Mouse (Mus musculus) gastrocnemius, adult 2 months (tissue): ENCODE data around the gene Adgrl1. TPM values are rescaled to one million over a fixed set of nuclear protein-coding genes. Genes with fewer than 3 reads are reported as not detected.

Experiments used
- DNase-seq: peaks from one replicate; pipeline ENCODE4 v3.0.0; 2022
- H3K27ac ChIP-seq: fragments of 200-600 bp; 2 replicates; pipeline ENCODE4 v1.8.1; 2022; ENCODE audit warnings: mild to moderate bottlenecking
- H3K4me3 ChIP-seq: fragments of 200-600 bp; 2 replicates; pipeline ENCODE4 v1.8.1; 2022; ENCODE audit warnings: mild to moderate bottlenecking, moderate library complexity
- CTCF ChIP-seq: fragments of 200-600 bp; IDR thresholded peaks from 2 replicates; pipeline ENCODE4 v1.8.1; 2022; ENCODE audit warnings: antibody characterized with exemption, mild to moderate bottlenecking, moderate library complexity
- intact Hi-C: fragments of 180-260 bp; cut with DNase I; formaldehyde crosslinking; loops from one replicate; pipeline ENCODE4 v1.15.1; 2025
- total RNA-seq, 2 experiments: library from RNA; stranded (reverse); gene quantifications; 2 replicates each; pipeline ENCODE4 v1.2.3; 2021

Adgrl1 gene
- total RNA-seq, 2 experiments from 2014 or later = 14.7 to 22.5 TPM

GRCm38 (mm10) chr8:83938330-83938729 lies 38.4 kb downstream of the Adgrl1 start:
- no peak for DNase-seq
- H3K27ac ChIP-seq = no peak overlapping the region
- no peak for TF ChIP-seq CTCF
- intact Hi-C loops = no loop called here
- H3K4me3 ChIP-seq = no peak overlapping the region

- TF ChIP-seq CTCF = no peak
- intact Hi-C loops = no loop called here
- DNase-seq = no peak
Measured at GRCm38 (mm10) chr8:83941066-83941677, 41.3 kb downstream of the Adgrl1 start.

GRCm38 (mm10) chr8:83942446-83942845 lies 42.5 kb downstream of the Adgrl1 start:
- no peak for TF ChIP-seq CTCF
- Histone ChIP-seq H3K27ac (no peak overlapping the region), H3K4me3 (no peak overlapping the region)
- intact Hi-C loops = no loop called here
- DNase-seq = no peak

More at GRCm38 (mm10) chr8:83941066-83941677, 41.3 kb downstream of the Adgrl1 start:
- H3K27ac ChIP-seq = no peak overlapping the region
- no peak overlapping the region for H3K4me3 ChIP-seq

GRCm38 (mm10) chr8:83945540-83945939 lies 45.6 kb downstream of the Adgrl1 start:
- intact Hi-C loops = no loop called here

GRCm38 (mm10) chr8:83954749-83955105 lies 54.8 kb downstream of the Adgrl1 start:
- intact Hi-C loops = loop anchor here (5.0 kb wide), 1 partner anchor 172 kb away; no protein-coding TSS in a partner anchor
- no peak for TF ChIP-seq CTCF
- DNase-seq = no peak
- H3K27ac ChIP-seq = peak overlapping the region; percentile 89
- H3K4me3 ChIP-seq = peak overlapping the region; percentile 83

More at GRCm38 (mm10) chr8:83945540-83945939, 45.6 kb downstream of the Adgrl1 start:
- DNase-seq = no peak
- no peak for TF ChIP-seq CTCF
- H3K4me3 ChIP-seq = no peak overlapping the region
- H3K27ac ChIP-seq = no peak overlapping the region

- intact Hi-C loops = loop anchor here (5.0 kb wide), 1 partner anchor 173 kb away; no protein-coding TSS in a partner anchor
- TF ChIP-seq CTCF = peak; percentile 75
- peak; percentile 98 for DNase-seq
- Histone ChIP-seq H3K27ac (peak within 1 kb of the TSS; percentile 89), H3K4me3 (peak within 1 kb of the TSS; percentile 83)
Measured at GRCm38 (mm10) chr8:83955106-83955957, 55.4 kb downstream of the Adgrl1 start, which contains the start of the genes Gm10644 and Asf1b. Gene Gm10644, minus strand, starts transcription at chr8:83955205. Gene Asf1b, plus strand, starts transcription at chr8:83955507.

GRCm38 (mm10) chr8:83955958-83956218 lies 56.0 kb downstream of the Adgrl1 start:
- intact Hi-C loops = loop anchor here (5.0 kb wide), 1 partner anchor 174 kb away; no protein-coding TSS in a partner anchor
- peak overlapping the region; percentile 59 for H3K27ac ChIP-seq
- DNase-seq = no peak
- peak overlapping the region; percentile 83 for H3K4me3 ChIP-seq
- no peak for TF ChIP-seq CTCF

GRCm38 (mm10) chr8:83956789-83957188 lies 56.9 kb downstream of the Adgrl1 start:
- no peak for DNase-seq
- peak; percentile 16; the same call in 1 of the 2 replicates for TF ChIP-seq CTCF
- Histone ChIP-seq H3K4me3 (no peak overlapping the region), H3K27ac (no peak overlapping the region)
- intact Hi-C loops = loop anchor here (5.0 kb wide), 1 partner anchor 174 kb away; no protein-coding TSS in a partner anchor

- H3K4me3 ChIP-seq = no peak overlapping the region
- DNase-seq = peak; percentile 80
- H3K27ac ChIP-seq = peak overlapping the region; percentile 87
- TF ChIP-seq CTCF = no peak
- intact Hi-C loops = loop anchor here (1.0 to 10.0 kb wide), 2 partner anchors 16 to 519 kb away; no protein-coding TSS in a partner anchor
Measured at GRCm38 (mm10) chr8:83964015-83964765, 64.3 kb downstream of the Adgrl1 start.

GRCm38 (mm10) chr8:83967701-83968100 lies 67.8 kb downstream of the Adgrl1 start:
- no peak overlapping the region for H3K4me3 ChIP-seq
- intact Hi-C loops = loop anchor here (10.0 kb wide), 1 partner anchor 523 kb away; no protein-coding TSS in a partner anchor
- no peak overlapping the region for H3K27ac ChIP-seq
- TF ChIP-seq CTCF = no peak
- no peak for DNase-seq

GRCm38 (mm10) chr8:83971121-83971520 lies 71.2 kb downstream of the Adgrl1 start:
- Histone ChIP-seq H3K4me3 (no peak overlapping the region), H3K27ac (peak overlapping the region; percentile 93; the same call in 1 of the 2 replicates)
- intact Hi-C loops = no loop called here
- DNase-seq = no peak
- TF ChIP-seq CTCF = no peak

- Histone ChIP-seq H3K27ac (peak overlapping the region; percentile 93), H3K4me3 (peak overlapping the region; percentile 95)
- DNase-seq = no peak
- intact Hi-C loops = no loop called here
- TF ChIP-seq CTCF = no peak
Measured at GRCm38 (mm10) chr8:83971661-83972060, 71.8 kb downstream of the Adgrl1 start.
